In genomic region chr7:127147901-127148300, GRCm38 (mm10) we compare ENCODE assay signal across 15 mouse cellular contexts. TPM values are rescaled to one million over a fixed set of nuclear protein-coding genes. Genes with fewer than 3 reads are reported as not detected.
"Had no signal": no experiment of that assay in that cellular context is flagged by ENCODE, and none has a peak within 500 bp of the region (broad histone marks: within the 10 kb centered on the region; RNA-seq: fewer than 3 reads in every experiment).

No protein-coding gene starts in this region.

- H3K4me3 ChIP-seq: limb, embryonic 12.5 days; midbrain, embryonic 13.5 days; myocyte; neural tube, embryonic 15.5 days had no signal

- H3K27ac ChIP-seq: kidney, postnatal 0 days; limb, embryonic 12.5 days; liver, embryonic 14.5 days; midbrain, embryonic 13.5 days; neural tube, embryonic 15.5 days had no signal

- ATAC-seq: hindbrain, embryonic 16.5 days; midbrain, embryonic 13.5 days had no signal

- H3K36me3 ChIP-seq: limb, embryonic 12.5 days; midbrain, embryonic 13.5 days; neural tube, embryonic 15.5 days had no signal

- H3K4me1 ChIP-seq: limb, embryonic 12.5 days; midbrain, embryonic 13.5 days; neural tube, embryonic 15.5 days had no signal

- H3K4me2 ChIP-seq: limb, embryonic 12.5 days; midbrain, embryonic 13.5 days; neural tube, embryonic 15.5 days had no signal

- H3K9ac ChIP-seq: limb, embryonic 12.5 days; liver, embryonic 14.5 days; midbrain, embryonic 13.5 days; neural tube, embryonic 15.5 days had no signal

- H3K27me3 ChIP-seq: limb, embryonic 12.5 days; midbrain, embryonic 13.5 days; neural tube, embryonic 15.5 days had no signal

- DNase-seq: kidney, adult 11 months; kidney, adult 9 months; kidney, postnatal 36 days; layer of hippocampus, adult 9-11 months; right cerebral cortex, adult 18-20 months; thymus, adult 18-20 months; thymus, postnatal 14 days had no signal

- H3K9me3 ChIP-seq: limb, embryonic 12.5 days; midbrain, embryonic 13.5 days; neural tube, embryonic 15.5 days had no signal

RNA-seq across cellular contexts. Expression of gene Spn, which starts 10.3 kb away (rescaled TPM):
- polyA plus RNA-seq: hindbrain, embryonic 16.5 days; limb, embryonic 12.5 days; midbrain, postnatal 0 days had no signal
